Mouse (Mus musculus) cerebellum, adult 2 months (tissue): ENCODE measurements at regions not wholly inside any gene's neighbourhood (a gene's known extent, or its start where the extent isn't known, plus 50 kb on each side); places are given as distances from the start of the nearest gene placed in this dataset.
"Not testable (repeated sequence)": the region's sequence is repeated elsewhere in the genome, so short reads cannot be mapped to it uniquely, and the experiment has no call there.

Experiments used
- DNase-seq, 2 experiments: peaks; one replicate each; pipeline ENCODE4 v3.0.0; 2021
- H3K27ac ChIP-seq: fragments of 200-500 bp; 2 replicates; pipeline ENCODE4 v1.5.1; 2012; ENCODE audit warnings: low read length, control low read depth, inconsistent platforms; ENCODE audit not compliant: insufficient read depth
- H3K27me3 ChIP-seq: fragments of 200-500 bp; 2 replicates; pipeline ENCODE4 v1.6.1; 2012; ENCODE audit warnings: inconsistent platforms, mild to moderate bottlenecking, low read length, moderate library complexity; ENCODE audit not compliant: control insufficient read depth, insufficient read depth
- H3K4me1 ChIP-seq: fragments of 200-500 bp; 2 replicates; pipeline ENCODE4 v1.6.1; 2011; ENCODE audit warnings: low read length; ENCODE audit not compliant: control insufficient read depth, insufficient read depth
- H3K4me3 ChIP-seq: fragments of 200-500 bp; replicated peaks from 2 replicates; pipeline ENCODE3; 2011; ENCODE audit warnings: mild to moderate bottlenecking, low read depth, low read length, control low read depth; ENCODE audit not compliant: insufficient read depth
- CTCF ChIP-seq: fragments of 200-500 bp; IDR thresholded peaks from 2 replicates; pipeline ENCODE4 v1.5.1; 2011; ENCODE audit warnings: low read depth, mild to moderate bottlenecking, control low read depth, low read length, moderate library complexity, borderline replicate concordance; ENCODE audit not compliant: insufficient read depth
- POLR2A ChIP-seq: fragments of 200-500 bp; IDR thresholded peaks from 2 replicates; pipeline ENCODE4 v1.6.1; 2011; ENCODE audit warnings: low read length, control low read depth, borderline replicate concordance; ENCODE audit not compliant: insufficient read depth
- WGBS: fragments of 180-500 bp; shearing (Covaris S2); methylation state at CpG from one replicate; pipeline ENCODE4 v1.1.7; 2018; 5-methylcytosine and 5-hydroxymethylcytosine counted together

DNA sequence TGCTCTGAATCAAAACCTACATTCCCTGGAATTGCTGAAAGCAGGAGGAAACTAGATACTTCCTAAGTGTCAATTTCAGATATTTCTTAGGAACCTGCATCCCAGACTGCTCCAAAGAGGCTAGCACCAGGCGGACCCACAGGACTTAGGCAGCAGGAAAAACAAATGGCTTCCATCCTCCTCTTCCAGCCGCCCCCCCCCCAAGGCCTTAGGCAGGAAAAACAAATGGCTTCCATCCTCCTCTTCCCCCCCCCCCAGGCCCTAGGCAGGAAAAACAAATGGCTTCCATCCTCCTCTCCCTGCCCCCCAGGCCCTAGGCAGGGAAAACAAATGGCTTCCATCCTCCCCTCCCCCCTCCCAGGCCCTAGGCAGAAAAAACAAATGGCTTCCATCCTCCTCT, 64.5 kb upstream of the Nap1l2 start:
- no peaks in the 10 kb centered on the region for H3K4me1 ChIP-seq
- whole genome bisulfite sequencing, result 97% methylated on average over 2 of the region's 2 CpGs
- no peaks in the 10 kb centered on the region for H3K27me3 ChIP-seq
- TF ChIP-seq POLR2A, result no peak
- no peak for TF ChIP-seq CTCF
- no peak overlapping the region for H3K27ac ChIP-seq
- no peak overlapping the region for H3K4me3 ChIP-seq
- DNase-seq, result no peak

DNA sequence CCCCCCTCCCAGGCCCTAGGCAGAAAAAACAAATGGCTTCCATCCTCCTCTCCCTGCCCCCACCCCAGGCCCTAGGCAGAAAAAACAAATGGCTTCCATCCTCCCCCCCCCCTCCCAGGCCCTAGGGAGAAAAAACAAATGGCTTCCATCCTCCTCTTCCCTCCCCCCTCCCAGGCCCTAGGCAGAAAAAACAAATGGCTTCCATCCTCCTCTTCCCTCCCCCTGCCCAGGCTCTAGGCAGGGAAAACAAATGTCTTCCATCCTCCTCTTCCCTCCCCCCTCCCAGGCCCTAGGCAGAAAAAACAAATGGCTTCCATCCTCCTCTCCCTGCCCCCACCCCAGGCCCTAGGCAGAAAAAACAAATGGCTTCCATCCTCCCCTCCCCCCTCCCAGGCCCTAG, 65.0 kb upstream of the Nap1l2 start:
- DNase-seq, H3K27me3 ChIP-seq, H3K27ac ChIP-seq, H3K4me1 ChIP-seq, H3K4me3 ChIP-seq: not testable (repeated sequence)

DNA sequence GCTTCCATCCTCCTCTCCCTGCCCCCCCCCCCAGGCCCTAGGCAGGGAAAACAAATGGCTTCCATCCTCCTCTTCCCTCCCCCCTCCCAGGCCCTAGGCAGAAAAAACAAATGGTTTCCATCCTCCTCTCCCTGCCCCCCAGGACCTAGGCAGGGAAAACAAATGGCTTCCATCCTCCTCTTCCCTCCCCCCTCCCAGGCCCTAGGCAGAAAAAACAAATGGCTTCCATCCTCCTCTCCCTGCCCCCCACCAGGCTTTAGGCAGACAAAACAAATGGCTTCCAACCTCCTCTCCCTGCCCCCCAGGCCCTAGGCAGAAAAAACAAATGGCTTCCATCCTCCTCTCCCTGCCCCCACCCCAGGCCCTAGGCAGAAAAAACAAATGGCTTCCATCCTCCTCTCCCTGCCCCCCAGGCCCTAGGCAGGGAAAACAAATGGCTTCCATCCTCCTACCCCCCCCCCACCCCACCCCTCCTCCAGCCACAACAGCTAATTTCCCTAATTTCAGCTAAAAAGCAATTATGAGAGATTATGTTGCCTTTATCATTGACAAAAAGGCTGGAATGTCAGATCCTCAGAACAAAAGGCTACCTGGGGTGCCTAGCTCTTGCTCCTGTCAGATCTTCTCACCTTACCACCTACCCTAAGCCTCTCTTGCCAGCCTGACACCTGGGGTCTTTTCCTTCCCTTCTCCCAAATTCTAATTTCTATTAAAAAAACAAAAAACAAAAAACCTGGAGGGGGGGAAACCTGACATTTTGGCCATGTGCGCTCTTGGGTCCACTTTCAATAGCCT, 65.8 kb upstream of the Nap1l2 start:
- H3K27ac ChIP-seq, DNase-seq, H3K27me3 ChIP-seq, H3K4me3 ChIP-seq, H3K4me1 ChIP-seq: not testable (repeated sequence)
- 92% methylated on average over 1 of the region's 1 CpGs for WGBS

- Histone ChIP-seq H3K27ac (no peak overlapping the region), H3K4me1 (no peaks in the 10 kb centered on the region), H3K4me3 (no peak overlapping the region), H3K27me3 (no peaks in the 10 kb centered on the region)
- no peak for DNase-seq
- no peak for TF ChIP-seq POLR2A
- no peak for TF ChIP-seq CTCF
- WGBS, result 89% methylated on average over 6 of the region's 6 CpGs
These were observed 66.4 kb upstream of the Nap1l2 start for GRCm38 (mm10) chrX:103252881-103253280.

DNA sequence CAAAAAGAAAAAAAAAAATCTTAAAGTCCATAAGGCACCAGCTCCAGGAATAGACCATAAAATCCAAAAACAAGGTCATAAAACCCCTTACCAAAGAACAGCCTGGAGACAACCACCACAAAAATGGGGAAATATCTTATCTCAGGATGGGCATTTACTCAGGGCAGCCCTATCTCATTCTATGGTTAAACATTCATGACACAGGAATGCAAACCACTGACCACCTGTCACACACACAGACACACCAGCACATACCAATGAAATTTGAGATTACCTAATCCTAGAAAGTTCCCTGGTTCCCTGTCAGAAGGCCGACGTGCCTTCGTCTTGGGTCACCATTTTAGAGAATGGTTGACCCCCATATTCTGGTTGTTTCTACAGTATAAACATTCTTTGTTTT, 66.3 kb upstream of the Cdx4 start:
- 92% methylated on average over 3 of the region's 3 CpGs for WGBS
- Histone ChIP-seq H3K27me3 (no peaks in the 10 kb centered on the region), H3K27ac (no peak overlapping the region), H3K4me1 (no peaks in the 10 kb centered on the region), H3K4me3 (no peak overlapping the region)
- TF ChIP-seq CTCF (no peak), POLR2A (no peak)
- no peak for DNase-seq

DNA sequence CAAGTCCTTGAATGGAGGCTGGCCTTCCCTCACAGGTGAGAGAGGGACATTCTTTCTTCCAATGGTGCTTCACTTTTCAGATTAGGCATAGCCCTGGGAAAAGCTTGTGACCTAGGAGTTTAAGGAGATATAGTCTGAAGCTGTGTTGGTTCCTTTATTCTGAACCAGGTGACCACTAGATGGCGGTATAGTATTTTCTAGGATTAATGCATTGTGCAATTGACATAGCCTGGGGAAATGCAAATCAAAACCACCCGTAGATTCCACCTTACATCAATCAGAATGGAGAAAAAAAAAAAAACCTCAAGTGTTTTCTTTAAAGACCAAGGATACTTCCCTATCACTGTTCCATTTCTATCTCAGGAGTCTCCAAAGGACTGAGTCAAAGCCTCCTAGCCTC, 61.3 kb upstream of the Cdx4 start:
- WGBS, result 6% methylated on average over 2 of the region's 2 CpGs
- TF ChIP-seq CTCF (peak; percentile 13; the same call in 1 of the 2 replicates), POLR2A (no peak)
- DNase-seq, result peak; percentile 6 to 32
- Histone ChIP-seq H3K27me3 (no peaks in the 10 kb centered on the region), H3K27ac (no peak overlapping the region), H3K4me1 (no peaks in the 10 kb centered on the region), H3K4me3 (no peak overlapping the region)
